Mouse (Mus musculus): ENCODE results near the gene Gm4301.
A peak's percentile ranks its signal among the peaks of the same experiment; 100 is the strongest.
"Not testable (repeated sequence)": the region's sequence is repeated elsewhere in the genome, so short reads cannot be mapped to it uniquely, and the experiment has no call there.

The Gm4301 gene

DNA sequence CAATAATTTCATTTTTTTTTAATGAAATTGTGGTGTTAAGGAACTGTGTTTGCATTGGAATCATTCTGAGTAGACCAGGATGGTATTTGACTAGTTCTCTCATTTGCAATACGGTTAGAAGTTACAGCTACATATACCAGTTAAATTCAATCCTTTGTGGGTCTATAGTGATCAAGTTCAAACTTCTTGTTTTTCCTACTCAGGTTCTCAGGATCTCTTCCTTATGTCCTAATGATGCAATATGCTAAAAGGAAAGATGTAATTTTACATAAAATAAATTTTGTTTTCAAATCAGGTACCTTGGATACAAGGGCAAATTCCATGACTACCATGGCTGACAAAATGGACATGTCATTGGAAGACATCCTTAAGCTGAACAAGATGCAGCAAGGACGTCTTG, at the start of gene Gm4301:
Gene Gm4301 (plus strand): TSS at position 301 of the 400 bp plus-strand sequence.
- not testable (repeated sequence) for DNase-seq

DNA sequence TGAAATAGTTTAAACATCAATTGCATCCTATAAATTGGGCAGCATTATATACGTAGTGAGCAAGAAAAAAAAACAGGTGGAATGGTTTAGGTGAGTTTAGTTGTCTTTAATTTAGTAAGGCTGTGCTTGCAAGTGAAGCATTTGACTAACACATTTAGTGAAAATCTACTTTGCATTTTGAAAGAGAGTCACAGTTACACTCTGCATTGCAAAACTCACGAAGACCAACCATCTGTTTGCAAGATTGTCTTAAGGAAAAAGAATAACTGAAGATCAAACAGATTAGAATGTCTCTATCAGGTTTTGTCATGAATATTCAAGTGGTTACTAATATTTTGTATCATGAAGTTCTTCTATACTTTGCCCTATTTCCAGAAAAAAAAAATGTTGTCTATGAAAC, 39.4 kb upstream of the Gm4301 start:
- DNase-seq, result no peak

DNA sequence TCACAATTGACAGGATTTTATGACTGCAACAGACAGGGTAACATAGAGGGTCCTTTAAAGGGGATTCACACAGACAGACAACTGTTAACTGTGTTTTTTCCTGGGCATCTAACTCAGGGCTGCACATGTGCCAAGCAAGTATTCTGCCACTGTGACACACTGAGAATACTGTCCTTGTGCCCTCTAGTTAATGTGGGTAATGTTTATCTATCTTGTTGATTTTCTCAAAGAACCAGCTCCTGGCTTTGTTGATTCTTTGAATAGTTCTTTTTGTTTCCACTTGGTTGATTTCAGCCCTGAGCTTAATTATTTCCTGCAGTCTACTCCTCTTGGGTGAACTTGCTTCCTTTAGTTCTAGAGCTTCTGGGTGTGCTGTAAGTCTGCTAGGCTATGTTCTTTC, 35.4 kb upstream of the Gm4301 start:
- not testable (repeated sequence) for DNase-seq

DNA sequence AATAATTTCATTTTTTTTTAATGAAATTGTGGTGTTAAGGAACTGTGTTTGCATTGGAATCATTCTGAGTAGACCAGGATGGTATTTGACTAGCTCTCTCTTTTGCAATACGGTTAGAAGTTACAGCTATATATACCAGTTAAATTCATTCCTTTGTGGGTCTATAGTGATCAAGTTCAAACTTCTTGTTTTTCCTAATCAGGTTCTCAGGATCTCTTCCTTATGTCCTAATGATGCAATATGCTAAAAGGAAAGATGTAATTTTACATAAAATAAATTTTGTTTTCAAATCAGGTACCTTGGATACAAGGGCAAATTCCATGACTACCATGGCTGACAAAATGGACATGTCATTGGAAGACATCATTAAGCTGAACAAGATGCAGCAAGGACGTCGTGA, 5.1 kb downstream of the Gm4301 start, which contains the start of gene Gm4302:
Gene Gm4302 (plus strand): TSS at position 301 of the 400 bp plus-strand sequence.
- DNase-seq, result not testable (repeated sequence)

DNA sequence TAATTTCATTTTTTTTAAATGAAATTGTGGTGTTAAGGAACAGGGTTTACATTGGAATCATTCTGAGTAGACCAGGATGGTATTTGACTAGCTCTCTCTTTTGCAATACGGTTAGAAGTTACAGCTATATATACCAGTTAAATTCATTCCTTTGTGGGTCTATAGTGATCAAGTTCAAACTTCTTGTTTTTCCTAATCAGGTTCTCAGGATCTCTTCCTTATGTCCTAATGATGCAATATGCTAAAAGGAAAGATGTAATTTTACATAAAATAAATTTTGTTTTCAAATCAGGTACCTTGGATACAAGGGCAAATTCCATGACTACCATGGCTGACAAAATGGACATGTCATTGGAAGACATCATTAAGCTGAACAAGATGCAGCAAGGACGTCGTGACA, 10.2 kb downstream of the Gm4301 start, which contains the start of gene Gm4303:
Gene Gm4303 (plus strand): TSS at position 301 of the 400 bp plus-strand sequence.
- not testable (repeated sequence) for DNase-seq

DNA sequence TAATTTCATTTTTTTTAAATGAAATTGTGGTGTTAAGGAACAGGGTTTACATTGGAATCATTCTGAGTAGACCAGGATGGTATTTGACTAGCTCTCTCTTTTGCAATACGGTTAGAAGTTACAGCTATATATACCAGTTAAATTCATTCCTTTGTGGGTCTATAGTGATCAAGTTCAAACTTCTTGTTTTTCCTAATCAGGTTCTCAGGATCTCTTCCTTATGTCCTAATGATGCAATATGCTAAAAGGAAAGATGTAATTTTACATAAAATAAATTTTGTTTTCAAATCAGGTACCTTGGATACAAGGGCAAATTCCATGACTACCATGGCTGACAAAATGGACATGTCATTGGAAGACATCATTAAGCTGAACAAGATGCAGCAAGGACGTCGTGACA, 15.3 kb downstream of the Gm4301 start, which contains the start of gene Gm4305:
Gene Gm4305 (plus strand): TSS at position 301 of the 400 bp plus-strand sequence.
- not testable (repeated sequence) for DNase-seq

DNA sequence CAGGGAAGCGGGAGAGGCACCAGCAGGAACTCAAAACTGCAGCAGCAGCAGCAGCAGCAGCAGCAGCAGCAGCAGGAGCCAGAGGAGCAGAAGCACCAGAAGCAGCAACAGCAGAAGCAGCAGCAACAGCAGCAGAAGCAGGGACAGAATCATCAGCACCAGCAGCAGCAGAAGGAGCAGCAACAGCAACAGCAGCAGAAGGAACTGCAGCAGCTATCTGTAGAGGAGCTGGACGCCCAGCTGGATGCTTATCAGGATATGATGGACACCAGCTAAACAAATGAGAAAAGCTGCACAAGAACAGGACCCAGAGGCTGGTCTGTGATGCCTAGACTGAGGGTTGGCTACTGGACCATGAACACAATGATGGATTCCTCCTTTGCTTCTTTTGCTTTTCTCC, 21.4 kb downstream of the Gm4301 start:
- peak; percentile 92 for DNase-seq

DNA sequence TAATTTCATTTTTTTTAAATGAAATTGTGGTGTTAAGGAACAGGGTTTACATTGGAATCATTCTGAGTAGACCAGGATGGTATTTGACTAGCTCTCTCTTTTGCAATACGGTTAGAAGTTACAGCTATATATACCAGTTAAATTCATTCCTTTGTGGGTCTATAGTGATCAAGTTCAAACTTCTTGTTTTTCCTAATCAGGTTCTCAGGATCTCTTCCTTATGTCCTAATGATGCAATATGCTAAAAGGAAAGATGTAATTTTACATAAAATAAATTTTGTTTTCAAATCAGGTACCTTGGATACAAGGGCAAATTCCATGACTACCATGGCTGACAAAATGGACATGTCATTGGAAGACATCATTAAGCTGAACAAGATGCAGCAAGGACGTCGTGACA, 25.6 kb downstream of the Gm4301 start, which contains the start of gene Gm4307:
Gene Gm4307 (plus strand): TSS at position 301 of the 400 bp plus-strand sequence.
- DNase-seq, result not testable (repeated sequence)

DNA sequence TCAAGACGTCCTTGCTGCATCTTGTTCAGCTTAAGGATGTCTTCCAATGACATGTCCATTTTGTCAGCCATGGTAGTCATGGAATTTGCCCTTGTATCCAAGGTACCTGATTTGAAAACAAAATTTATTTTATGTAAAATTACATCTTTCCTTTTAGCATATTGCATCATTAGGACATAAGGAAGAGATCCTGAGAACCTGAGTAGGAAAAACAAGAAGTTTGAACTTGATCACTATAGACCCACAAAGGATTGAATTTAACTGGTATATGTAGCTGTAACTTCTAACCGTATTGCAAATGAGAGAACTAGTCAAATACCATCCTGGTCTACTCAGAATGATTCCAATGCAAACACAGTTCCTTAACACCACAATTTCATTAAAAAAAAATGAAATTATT, 47.0 kb downstream of the Gm4301 start, which contains the start of gene Gm4312:
Gene Gm4312 (minus strand): TSS at position 101 of the 400 bp plus-strand sequence.
- DNase-seq, result not testable (repeated sequence)

Measured in heart, adult 11 months (tissue).